Mouse (Mus musculus) neural tube, embryonic 12.5 days (tissue): ENCODE measurements around the gene 5830473C10Rik. TPM values are rescaled to one million over a fixed set of nuclear protein-coding genes. Genes with fewer than 3 reads are reported as not detected.
"Not testable (repeated sequence)": the region's sequence is repeated elsewhere in the genome, so short reads cannot be mapped to it uniquely, and the experiment has no call there.

Experiments
- ATAC-seq: fragments of 200-750 bp; cut with Nextera tagmentation; 2 replicates; pipeline ENCODE4 v1.8.0; 2017; ENCODE audit warnings: low read depth, mild to moderate bottlenecking, moderate TSS enrichment, moderate library complexity; ENCODE audit not compliant: low FRiP score
- H3K27ac ChIP-seq: fragments of 300-500 bp; sonication (generic); 2 replicates; pipeline ENCODE4 v1.5.1; 2016
- H3K27me3 ChIP-seq: fragments of 300-500 bp; sonication (generic); replicated peaks from 2 replicates; pipeline ENCODE4 v1.6.1; 2016; ENCODE audit warnings: mild to moderate bottlenecking
- H3K36me3 ChIP-seq: fragments of 300-500 bp; sonication (generic); 2 replicates; pipeline ENCODE4 v1.6.1; 2016; ENCODE audit warnings: mild to moderate bottlenecking
- H3K4me1 ChIP-seq: fragments of 300-500 bp; sonication (generic); 2 replicates; pipeline ENCODE4 v1.6.1; 2016
- H3K4me2 ChIP-seq: fragments of 300-500 bp; sonication (generic); replicated peaks from 2 replicates; pipeline ENCODE4 v1.6.1; 2016; ENCODE audit warnings: mild to moderate bottlenecking
- H3K4me3 ChIP-seq: fragments of 300-500 bp; sonication (generic); 2 replicates; pipeline ENCODE4 v1.5.1; 2016
- H3K9ac ChIP-seq: fragments of 300-500 bp; sonication (generic); 2 replicates; pipeline ENCODE4 v1.6.1; 2016; ENCODE audit warnings: mild to moderate bottlenecking
- H3K9me3 ChIP-seq: fragments of 300-500 bp; sonication (generic); 2 replicates; pipeline ENCODE4 v1.6.1; 2016; ENCODE audit warnings: mild to moderate bottlenecking
- whole genome bisulfite sequencing: fragments of 180-500 bp; shearing (Covaris S2); methylation state at CpG from one replicate; pipeline ENCODE4 v1.1.7; 2016; 5-methylcytosine and 5-hydroxymethylcytosine counted together
- polyA plus RNA-seq: library from polyadenylated mRNA; unstranded; fragments of >200 nt; fragmentation: Nextera tagmentation; extraction: Ambion mirVana; gene quantifications from 2 replicates; pipeline ENCODE4 v1.2.1, GENCODE M21; 2016

Gene 5830473C10Rik
- polyA plus RNA-seq, 1 experiment from 2014 or later = not detected

GRCm38 (mm10) chr5:90603407-90603923 lies 42.6 kb downstream of the 5830473C10Rik start:
- ATAC-seq = no peak
- 67% methylated on average over 13 of the region's 13 CpGs for WGBS
- no peaks in the 10 kb centered on the region for H3K4me1 ChIP-seq
- no peak overlapping the region for H3K4me2 ChIP-seq
- no peak overlapping the region for H3K27ac ChIP-seq
- H3K9me3 ChIP-seq = no peaks in the 10 kb centered on the region
- H3K27me3 ChIP-seq = no peaks in the 10 kb centered on the region
- H3K4me3 ChIP-seq = no peak overlapping the region
- H3K36me3 ChIP-seq = no peaks in the 10 kb centered on the region
- H3K9ac ChIP-seq = no peak overlapping the region

GRCm38 (mm10) chr5:90608906-90609305 lies 48.0 kb downstream of the 5830473C10Rik start:
- Histone ChIP-seq H3K27ac (no peak overlapping the region), H3K9ac (no peak overlapping the region), H3K4me3 (no peak overlapping the region), H3K27me3 (no peaks in the 10 kb centered on the region), H3K4me2 (no peak overlapping the region), H3K36me3 (no peaks in the 10 kb centered on the region), H3K4me1 (no peaks in the 10 kb centered on the region), H3K9me3 (no peaks in the 10 kb centered on the region)
- ATAC-seq = no peak
- 66% methylated on average over 11 of the region's 11 CpGs for WGBS

GRCm38 (mm10) chr5:90611388-90611787 lies 50.5 kb downstream of the 5830473C10Rik start:
- H3K4me1 ChIP-seq = no peaks in the 10 kb centered on the region
- no peak overlapping the region for H3K4me2 ChIP-seq
- H3K27ac ChIP-seq = no peak overlapping the region
- ATAC-seq = no peak
- no peak overlapping the region for H3K9ac ChIP-seq
- no peaks in the 10 kb centered on the region for H3K27me3 ChIP-seq
- H3K4me3 ChIP-seq = no peak overlapping the region
- no peaks in the 10 kb centered on the region for H3K36me3 ChIP-seq
- H3K9me3 ChIP-seq = no peaks in the 10 kb centered on the region
- WGBS = 89% methylated on average over 3 of the region's 3 CpGs

DNA sequence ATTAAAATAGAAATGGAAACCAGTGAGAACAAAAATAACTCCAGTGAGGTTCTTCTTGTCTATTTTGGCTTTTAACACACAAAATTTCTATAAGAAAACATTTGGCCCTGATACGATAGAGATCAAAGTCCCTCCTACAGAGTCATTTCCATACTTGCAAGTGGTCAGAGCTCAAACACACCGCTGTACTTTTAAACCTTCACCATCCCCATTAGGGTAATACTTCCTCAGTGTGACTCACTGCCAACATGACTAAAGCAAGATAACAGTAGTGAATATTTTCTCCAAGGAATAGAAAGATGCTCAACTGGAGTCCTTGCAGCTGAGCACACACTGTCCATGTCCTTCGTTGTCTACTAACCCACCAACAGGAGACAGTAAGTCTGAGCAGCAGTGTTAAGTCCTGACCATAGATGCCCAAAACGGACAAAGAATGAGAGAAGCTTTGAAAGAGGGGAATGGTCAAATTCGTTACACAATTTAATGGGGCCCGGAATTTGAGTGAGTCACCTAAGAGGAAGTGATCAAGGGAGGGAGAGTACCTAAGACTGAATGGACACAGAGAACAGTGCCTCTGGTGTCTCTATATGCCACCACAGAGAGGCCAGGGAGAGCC lies 51.2 kb downstream of the 5830473C10Rik start:
- Histone ChIP-seq H3K27me3 (no peaks in the 10 kb centered on the region), H3K36me3 (no peaks in the 10 kb centered on the region), H3K9ac (no peak overlapping the region), H3K4me2 (no peak overlapping the region), H3K27ac (no peak overlapping the region), H3K4me3 (no peak overlapping the region), H3K9me3 (no peaks in the 10 kb centered on the region), H3K4me1 (no peaks in the 10 kb centered on the region)
- ATAC-seq = no peak
- 83% methylated on average over 6 of the region's 6 CpGs for WGBS

DNA sequence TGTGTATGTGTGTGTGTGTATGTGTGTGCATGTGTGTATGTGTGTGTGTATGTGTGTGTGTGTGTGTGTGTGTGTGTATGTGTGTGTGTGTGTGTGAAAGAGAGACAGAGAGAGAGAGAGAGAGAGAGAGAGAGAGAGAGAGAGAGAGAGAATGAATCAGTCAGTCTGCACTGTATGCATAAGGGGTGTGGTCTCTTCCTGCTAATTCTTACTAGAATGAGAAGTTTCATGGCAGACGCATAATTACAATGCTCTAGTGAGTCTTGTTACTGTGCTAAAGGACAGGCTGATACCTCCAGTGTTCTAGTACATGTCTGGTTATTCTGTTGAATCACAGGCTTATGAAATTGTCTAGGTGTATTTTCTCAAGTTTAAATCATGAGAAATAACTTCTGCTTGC lies 51.8 kb downstream of the 5830473C10Rik start:
- 80% methylated on average over 1 of the region's 1 CpGs for WGBS
- not testable (repeated sequence) for ATAC-seq, H3K4me3 ChIP-seq, H3K4me2 ChIP-seq, H3K27ac ChIP-seq, H3K36me3 ChIP-seq, H3K27me3 ChIP-seq, H3K9me3 ChIP-seq, H3K9ac ChIP-seq, H3K4me1 ChIP-seq

DNA sequence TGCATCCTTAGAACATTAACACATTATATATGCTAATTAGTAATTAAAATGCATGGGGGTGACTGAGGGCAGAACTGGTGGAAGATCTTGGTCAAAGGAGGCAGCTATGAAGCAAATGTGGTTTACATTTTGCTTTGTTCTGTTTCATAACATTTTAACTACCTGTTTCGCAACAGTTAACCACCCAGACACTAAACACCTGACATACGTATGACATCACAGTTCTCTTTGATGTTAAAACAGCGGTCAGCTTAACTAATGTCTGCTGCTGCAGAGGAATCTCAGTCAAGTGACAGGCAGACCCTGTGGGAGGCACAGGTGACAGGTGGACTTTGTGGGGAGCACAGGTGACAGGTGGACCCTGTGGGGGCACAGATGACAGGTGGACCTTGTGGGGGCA lies 57.0 kb downstream of the 5830473C10Rik start:
- 91% methylated on average over 3 of the region's 3 CpGs for WGBS
- Histone ChIP-seq H3K9ac (no peak overlapping the region), H3K4me1 (no peaks in the 10 kb centered on the region), H3K9me3 (no peaks in the 10 kb centered on the region), H3K27me3 (no peaks in the 10 kb centered on the region), H3K4me3 (no peak overlapping the region), H3K4me2 (no peak overlapping the region), H3K36me3 (no peaks in the 10 kb centered on the region), H3K27ac (no peak overlapping the region)
- ATAC-seq = no peak

- Histone ChIP-seq H3K27ac (no peak overlapping the region), H3K9ac (no peak overlapping the region), H3K9me3 (no peaks in the 10 kb centered on the region), H3K4me2 (no peak overlapping the region), H3K36me3 (no peaks in the 10 kb centered on the region), H3K4me1 (no peaks in the 10 kb centered on the region), H3K27me3 (no peaks in the 10 kb centered on the region), H3K4me3 (no peak overlapping the region)
- 90% methylated on average over 2 of the region's 2 CpGs for WGBS
- no peak for ATAC-seq
Observed at GRCm38 (mm10) chr5:90621316-90621715, 60.4 kb downstream of the 5830473C10Rik start.

DNA sequence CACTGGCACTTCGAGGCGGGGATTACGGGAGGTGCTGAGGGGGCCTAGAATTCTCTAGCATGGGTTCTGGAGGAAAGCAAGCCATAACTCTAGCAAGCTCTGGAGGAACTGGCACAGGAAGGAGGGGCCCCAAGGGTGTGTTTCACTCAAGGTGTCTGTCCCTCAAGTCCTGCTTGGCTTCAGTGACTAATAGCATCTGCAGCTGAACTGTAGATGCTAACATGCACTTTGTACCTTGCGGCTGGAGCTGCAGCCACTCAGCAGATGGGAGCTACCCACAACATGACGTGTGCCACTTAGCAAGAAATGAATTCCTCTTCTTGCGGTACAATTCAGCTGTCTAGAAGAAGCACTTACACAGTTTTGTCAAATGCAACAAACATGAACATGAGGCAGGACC lies 60.8 kb downstream of the 5830473C10Rik start:
- Histone ChIP-seq H3K27me3 (no peaks in the 10 kb centered on the region), H3K9me3 (no peaks in the 10 kb centered on the region), H3K4me1 (no peaks in the 10 kb centered on the region), H3K4me2 (no peak overlapping the region), H3K4me3 (no peak overlapping the region), H3K36me3 (no peaks in the 10 kb centered on the region), H3K9ac (no peak overlapping the region), H3K27ac (no peak overlapping the region)
- 93% methylated on average over 6 of the region's 6 CpGs for WGBS
- no peak for ATAC-seq

GRCm38 (mm10) chr5:90623209-90623608 lies 62.3 kb downstream of the 5830473C10Rik start:
- H3K36me3 ChIP-seq = no peaks in the 10 kb centered on the region
- no peaks in the 10 kb centered on the region for H3K27me3 ChIP-seq
- ATAC-seq = no peak
- no peaks in the 10 kb centered on the region for H3K4me1 ChIP-seq
- no peak overlapping the region for H3K27ac ChIP-seq
- no peak overlapping the region for H3K9ac ChIP-seq
- 86% methylated on average over 2 of the region's 2 CpGs for WGBS
- H3K4me3 ChIP-seq = no peak overlapping the region
- H3K4me2 ChIP-seq = no peak overlapping the region
- H3K9me3 ChIP-seq = no peaks in the 10 kb centered on the region

GRCm38 (mm10) chr5:90624708-90625425 lies 64.0 kb downstream of the 5830473C10Rik start:
- Histone ChIP-seq H3K4me2 (no peak overlapping the region), H3K27ac (no peak overlapping the region), H3K36me3 (no peaks in the 10 kb centered on the region), H3K4me3 (no peak overlapping the region), H3K9ac (no peak overlapping the region), H3K9me3 (no peaks in the 10 kb centered on the region), H3K27me3 (no peaks in the 10 kb centered on the region), H3K4me1 (no peaks in the 10 kb centered on the region)
- no peak for ATAC-seq
- 80% methylated on average over 18 of the region's 18 CpGs for WGBS

DNA sequence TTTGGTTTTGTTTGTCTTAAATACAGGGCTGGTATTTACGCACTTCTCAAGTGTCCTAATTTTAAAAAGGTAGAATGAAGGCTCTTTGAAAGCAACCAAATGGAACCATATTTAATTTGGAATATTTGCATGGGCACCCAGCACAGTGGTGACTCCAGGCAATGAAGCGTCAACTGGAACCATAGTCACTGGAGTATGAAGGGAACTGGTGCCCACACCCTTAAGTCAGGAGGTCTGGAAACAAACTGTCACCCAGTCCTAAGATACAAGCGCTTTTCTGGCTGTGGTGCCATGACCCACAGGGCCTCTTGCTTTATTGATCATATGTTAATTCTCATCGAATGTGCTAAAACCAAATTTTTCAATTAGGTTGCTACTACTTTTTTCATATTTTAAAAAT lies 66.5 kb downstream of the 5830473C10Rik start:
- no peaks in the 10 kb centered on the region for H3K27me3 ChIP-seq
- no peaks in the 10 kb centered on the region for H3K4me1 ChIP-seq
- ATAC-seq = no peak
- H3K4me2 ChIP-seq = no peak overlapping the region
- H3K27ac ChIP-seq = no peak overlapping the region
- H3K36me3 ChIP-seq = no peaks in the 10 kb centered on the region
- 93% methylated on average over 4 of the region's 4 CpGs for WGBS
- no peaks in the 10 kb centered on the region for H3K9me3 ChIP-seq
- no peak overlapping the region for H3K4me3 ChIP-seq
- H3K9ac ChIP-seq = no peak overlapping the region

GRCm38 (mm10) chr5:90628011-90628410 lies 67.1 kb downstream of the 5830473C10Rik start:
- Histone ChIP-seq H3K4me3 (no peak overlapping the region), H3K9ac (no peak overlapping the region), H3K27me3 (no peaks in the 10 kb centered on the region), H3K4me2 (no peak overlapping the region), H3K9me3 (no peaks in the 10 kb centered on the region), H3K27ac (no peak overlapping the region), H3K36me3 (no peaks in the 10 kb centered on the region), H3K4me1 (no peaks in the 10 kb centered on the region)
- 83% methylated on average over 3 of the region's 3 CpGs for WGBS
- no peak for ATAC-seq

DNA sequence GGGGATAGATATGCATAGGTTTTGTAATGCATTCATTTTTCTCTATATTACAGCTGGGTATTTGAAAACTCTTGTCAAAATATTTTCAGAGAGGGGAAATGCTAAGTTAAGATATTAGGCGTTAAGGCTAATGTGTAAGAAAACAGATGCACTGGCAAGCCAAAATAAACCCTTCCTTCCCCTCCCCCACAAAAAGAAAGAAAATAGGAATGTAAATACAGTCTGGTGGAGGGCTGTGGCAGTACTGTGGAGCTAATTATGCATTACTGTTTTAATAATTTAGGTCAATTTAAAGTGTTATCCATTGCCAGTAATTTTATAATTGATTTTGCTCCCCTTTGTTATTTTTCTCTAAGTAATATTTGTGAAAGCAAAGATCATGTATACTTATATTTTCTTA lies 67.6 kb downstream of the 5830473C10Rik start:
- no peak overlapping the region for H3K4me3 ChIP-seq
- H3K27me3 ChIP-seq = no peaks in the 10 kb centered on the region
- 86% methylated on average over 1 of the region's 1 CpGs for WGBS
- no peak for ATAC-seq
- no peaks in the 10 kb centered on the region for H3K4me1 ChIP-seq
- no peak overlapping the region for H3K9ac ChIP-seq
- no peak overlapping the region for H3K4me2 ChIP-seq
- no peaks in the 10 kb centered on the region for H3K36me3 ChIP-seq
- H3K9me3 ChIP-seq = no peaks in the 10 kb centered on the region
- H3K27ac ChIP-seq = no peak overlapping the region
